Mouse (Mus musculus) retina, embryonic 14.5 days (tissue): ENCODE measurements around the gene 4930507D05Rik.
"Not testable (repeated sequence)": the region's sequence is repeated elsewhere in the genome, so short reads cannot be mapped to it uniquely, and the experiment has no call there.

Experiments used
- DNase-seq: peaks from one replicate; pipeline ENCODE4 v3.0.0-alpha.2; 2015; ENCODE audit warnings: low spot score

4930507D05Rik gene

DNA sequence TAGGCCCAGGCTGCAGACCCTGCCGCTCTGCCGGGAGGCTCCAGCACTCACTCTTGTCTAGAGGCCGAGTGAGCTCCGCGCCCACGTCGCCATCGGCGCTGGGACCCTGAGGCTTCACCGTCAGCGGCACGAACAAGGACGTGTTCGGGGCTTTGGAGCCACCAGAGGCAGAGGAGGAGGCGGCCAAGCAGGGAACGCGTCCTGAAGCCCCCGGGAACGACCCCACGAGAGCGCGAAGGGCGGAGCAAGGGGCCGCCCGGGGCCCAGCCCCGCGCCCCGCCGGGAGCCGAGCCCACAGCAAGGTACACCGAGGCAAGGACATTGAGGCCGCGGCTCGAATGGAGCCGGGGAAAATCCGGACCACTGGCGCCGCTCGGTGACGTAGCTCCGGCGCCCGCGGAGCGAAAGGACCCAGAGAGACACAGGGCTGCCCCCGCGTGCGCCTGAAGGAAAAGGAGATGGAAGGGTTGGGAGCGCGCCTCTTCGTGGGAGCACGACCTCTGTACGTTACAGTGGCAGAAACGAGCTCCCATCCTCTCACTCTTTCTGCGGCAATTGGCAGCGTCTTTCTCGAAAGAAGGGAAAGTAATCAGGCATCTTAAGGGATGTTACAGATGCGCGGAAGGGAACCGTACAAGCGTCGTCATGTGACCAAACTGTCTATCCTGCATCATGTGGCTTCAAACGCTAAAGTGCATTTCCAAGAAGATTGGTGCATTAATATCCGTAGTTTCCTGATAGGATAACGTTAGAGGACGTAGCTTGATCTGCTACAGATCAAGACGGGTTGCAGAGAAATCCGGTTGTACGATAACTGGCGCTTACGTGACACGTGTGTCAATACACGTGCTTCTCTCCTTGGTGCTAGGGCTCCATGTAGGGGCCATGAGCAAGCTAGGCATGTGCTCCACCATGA lies at the start of gene 4930507D05Rik, which contains the start of gene Supv3l1:
4930507D05Rik (plus strand) TSS at position 126 of the 916 bp plus-strand sequence.
Supv3l1 (minus strand) TSS at position 375 of the 916 bp plus-strand sequence.
- DNase-seq = peak; percentile 95

DNA sequence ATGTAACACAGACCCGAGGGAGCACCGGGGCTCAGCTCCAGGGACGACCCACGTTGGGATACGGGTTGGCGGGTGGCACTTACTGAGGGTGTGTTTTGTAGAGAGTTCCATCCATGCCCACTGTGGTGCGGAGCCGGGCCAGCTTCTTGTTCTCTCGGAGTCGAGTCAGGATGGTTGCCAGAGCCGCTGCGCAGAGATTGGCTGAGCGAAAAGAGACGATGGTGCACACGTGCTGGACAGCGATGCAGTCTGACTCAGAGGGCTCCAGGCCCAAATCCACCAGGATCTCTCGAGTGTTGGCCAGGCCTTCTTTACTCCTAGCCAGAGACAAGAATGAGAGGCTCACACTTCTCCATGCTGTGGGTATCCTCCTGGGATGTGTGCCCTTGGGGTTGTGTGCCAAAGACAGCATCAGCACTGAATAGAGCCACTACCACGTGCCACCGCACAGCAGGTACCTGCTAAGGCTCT lies 47.6 kb upstream of the 4930507D05Rik start:
- no peak for DNase-seq

DNA sequence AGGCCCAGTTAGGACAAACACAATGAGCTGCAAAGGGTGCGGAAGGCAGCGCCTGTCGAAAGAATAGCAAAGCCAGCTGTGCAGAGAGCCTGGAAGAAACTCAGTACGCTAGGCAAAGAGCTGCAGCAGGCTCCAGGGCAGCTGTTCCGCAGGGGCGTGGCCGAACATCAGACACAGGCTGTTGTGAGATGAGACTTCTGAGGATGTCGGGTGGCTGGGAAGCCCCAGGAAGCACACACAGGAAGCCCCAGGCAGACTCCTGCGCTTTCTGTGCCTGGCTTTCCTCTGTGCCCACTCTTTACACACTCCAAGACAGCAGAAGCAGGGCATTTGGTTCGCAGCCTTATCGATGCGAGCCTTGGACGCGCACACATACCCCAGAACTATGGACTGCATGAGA lies 44.4 kb upstream of the 4930507D05Rik start:
- no peak for DNase-seq

DNA sequence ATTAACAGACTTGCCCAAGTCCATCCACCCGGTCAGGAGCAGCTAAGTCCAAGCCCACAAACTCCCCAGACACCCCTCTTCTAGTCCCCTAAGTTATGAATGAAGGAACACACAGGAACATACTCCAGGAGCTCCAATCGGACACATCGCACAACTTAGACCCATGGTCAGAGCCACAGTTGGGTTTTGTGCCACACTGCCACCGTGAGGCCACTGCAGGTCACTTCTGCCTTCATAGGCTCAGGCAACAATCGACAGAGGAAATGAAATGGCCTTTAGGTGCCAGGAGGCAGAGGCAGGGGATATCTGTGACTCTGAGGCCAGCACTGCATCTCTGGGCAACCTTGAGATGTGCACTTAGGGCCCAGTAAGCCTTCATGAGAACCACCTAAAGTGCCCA lies 38.3 kb upstream of the 4930507D05Rik start:
- DNase-seq = peak; percentile 87

DNA sequence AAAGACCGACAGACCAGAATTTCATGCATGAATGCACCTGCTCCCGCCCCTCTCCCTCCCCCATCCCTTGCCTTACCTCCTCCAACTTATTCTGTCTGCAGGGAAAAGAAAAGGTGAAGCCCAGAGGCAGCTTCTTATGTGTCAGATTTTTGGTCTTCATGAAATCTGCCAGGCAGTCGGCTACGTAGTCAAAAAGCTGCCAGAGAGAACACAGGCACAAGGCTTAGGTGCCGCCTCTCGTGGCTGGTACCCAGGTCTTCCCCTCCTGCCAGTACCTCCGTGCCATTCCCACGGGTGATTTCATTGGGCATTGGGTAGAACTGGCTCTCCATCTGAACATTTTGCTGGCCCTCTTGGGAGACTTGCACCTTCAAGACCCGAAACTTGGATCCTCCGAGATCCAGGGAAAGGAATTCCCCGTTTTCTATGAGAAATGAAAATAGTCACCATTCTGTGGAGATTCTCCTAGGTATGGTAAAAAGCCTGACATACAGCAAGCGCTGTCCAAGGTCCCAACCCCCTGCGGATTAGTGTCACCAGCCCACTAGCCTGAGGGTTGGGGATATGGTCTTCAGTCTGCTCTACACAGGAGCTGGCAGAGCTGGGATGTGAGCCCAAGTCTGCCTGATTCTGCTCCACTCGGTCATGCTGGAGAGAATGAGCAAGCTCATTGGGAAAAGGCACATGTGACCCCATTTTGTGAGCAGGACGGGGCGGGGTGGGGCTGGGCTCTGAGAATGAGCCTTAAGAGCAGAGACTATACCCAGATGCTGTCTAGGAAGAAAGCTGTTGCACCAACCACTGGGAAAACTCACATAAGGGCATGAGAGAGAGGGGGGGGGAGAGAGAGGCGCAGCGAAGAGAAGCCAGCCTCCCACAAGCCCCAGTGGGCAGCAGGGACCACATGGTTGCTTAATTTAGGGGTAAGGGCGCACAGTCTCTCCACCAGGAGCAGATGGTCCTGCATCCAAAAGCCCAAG lies 37.6 kb upstream of the 4930507D05Rik start:
- DNase-seq = no peak

DNA sequence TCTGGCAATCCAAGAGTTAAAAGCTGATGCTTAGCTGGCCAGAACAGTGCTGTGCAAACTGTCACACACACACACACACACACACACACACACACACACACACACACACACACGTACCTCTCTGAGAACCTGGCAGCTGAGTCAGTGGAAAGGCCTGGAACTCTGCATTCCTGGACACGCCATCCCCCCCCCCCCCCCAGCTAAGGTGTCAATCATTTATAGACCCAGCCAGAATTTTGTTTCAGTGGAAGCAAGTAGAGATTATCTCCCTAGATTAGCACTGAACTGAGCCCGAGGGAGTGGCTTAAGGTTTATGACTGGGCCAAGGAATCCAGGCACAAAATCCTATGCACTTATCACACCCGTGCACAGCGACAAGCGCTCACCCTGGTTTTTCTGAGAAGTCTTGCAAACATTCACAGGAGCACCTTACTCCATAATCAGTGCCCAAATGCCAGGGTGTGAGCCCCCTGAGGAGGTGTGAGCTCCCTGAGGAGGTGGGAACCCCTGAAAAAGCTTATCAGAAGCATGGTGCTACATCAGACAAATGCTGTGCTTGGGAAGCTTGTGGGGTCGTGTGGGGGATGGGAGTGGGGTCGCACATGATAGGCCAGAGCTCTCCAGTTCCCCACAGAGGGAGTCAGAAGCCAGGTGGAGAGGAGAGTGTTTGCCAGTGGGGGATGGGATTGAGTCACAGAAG lies 36.2 kb upstream of the 4930507D05Rik start:
- DNase-seq = no peak

DNA sequence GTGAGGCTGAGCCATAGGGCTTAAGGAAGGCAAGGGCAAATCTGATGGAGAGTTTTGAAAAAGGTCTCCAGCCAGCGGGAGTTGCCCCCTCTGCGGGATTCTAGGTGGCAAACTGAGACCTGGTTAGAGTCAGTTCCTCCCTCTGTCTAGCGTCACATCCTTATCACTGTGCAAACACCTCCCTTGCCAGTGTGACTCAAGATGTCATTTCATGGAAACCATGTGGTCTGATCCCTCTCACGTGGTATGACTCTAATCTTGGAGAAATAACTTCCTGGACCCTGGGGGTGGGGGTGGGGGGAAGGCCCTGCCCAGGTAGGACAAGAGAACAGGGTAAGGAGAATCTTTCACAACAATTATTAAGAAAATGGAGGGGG lies 35.7 kb upstream of the 4930507D05Rik start:
- DNase-seq = no peak

DNA sequence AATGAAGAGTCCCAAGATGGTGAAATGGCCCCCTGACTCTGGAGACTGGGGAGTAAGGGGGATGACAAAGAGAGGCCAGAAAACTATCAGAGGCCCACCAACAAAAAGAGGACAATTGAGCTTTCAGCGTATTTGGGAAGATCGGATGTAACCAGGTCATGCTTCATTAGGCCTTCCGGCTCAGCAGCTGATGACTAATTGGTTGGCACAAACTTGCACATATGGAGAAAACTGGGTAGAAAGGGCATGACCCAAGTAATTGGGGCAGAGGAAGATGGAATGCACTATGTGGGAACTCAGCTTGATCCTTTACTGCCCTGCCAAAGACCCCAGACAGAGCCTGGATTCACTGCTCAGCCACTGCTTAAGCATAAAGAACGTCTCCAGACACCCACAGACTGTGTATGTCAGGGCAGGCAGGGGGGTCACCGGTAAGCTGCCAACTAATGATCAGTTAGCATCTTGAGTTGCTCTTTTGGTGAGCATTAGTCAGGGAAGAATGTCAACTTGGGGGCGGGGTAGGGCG lies 30.4 kb upstream of the 4930507D05Rik start:
- DNase-seq = peak; percentile 75

DNA sequence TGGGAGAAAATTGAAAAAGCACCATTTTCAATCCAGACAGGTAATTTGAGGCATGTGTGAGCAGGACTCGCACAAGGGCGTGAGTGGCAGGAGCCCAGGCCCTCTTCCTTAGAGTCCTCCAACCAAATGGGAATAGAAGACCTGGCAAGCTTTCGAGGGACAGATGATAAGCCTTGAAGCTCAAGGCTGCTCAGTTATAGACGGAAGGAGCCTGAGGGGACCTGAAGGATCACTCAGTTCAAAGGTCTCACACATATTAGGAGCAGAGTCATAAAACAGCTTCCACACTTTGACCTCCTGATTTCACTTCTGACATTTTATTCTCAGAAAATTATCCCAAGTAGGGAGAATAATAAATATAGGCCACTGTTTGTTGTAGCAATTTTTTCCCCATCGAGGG lies 29.9 kb upstream of the 4930507D05Rik start:
- no peak for DNase-seq

DNA sequence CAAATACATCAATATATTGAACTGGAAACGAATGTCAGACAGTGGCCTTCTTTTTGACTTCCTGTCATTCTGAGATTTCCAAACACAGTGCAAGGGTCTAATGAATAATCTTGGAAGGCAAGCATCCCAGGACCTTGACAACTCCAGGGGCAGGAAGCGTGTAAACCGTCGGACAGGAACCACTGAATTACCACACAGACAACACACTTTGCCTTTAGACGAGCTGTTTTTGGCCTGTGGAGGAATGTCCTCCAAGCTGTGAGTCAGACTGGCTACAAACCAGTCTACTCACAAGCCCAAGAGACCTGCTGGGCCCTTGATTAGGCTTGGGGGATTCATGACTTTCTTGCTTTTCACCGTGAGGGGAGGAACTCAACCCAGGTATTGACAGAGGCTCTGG lies 28.9 kb upstream of the 4930507D05Rik start:
- no peak for DNase-seq

DNA sequence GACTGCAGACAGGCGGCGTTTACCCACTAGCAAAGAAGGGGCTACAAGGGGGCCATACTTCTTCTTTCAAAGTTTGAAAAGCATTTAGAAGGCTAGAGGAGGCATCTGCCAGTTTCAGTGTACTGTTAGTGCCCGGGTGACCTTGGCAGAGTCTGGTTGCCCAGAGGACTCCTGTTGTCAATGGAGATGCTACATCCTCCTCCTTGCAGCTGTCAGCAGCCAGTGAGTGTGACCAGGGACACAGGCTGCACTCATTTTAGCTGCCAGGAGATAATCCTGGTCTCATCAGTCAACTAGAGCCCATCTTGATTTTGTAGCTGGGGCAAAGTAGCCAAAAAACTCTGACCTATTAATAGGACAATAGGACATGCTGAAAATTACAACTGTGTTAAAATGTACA lies 28.2 kb upstream of the 4930507D05Rik start:
- no peak for DNase-seq

DNA sequence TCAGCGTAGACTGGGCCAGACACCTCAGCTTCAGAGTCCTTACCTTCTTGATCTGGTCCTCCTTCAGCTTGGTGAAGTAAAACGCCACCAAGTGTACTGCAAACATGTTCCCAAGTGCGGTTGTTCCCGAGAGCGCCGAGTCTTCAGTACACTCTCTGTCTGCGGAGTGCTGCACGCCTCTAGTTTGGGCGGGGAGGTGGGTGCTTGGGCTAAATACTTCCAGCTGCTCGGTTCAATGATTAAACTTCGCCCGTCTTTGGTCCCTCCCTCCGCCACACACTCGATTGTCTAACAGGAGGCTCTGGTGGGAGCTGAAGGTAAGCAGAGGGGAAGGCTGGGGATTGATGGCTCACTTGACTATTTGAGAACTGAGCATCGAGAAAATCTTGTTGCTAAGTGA lies 27.0 kb upstream of the 4930507D05Rik start, which contains the start of gene Hkdc1:
Hkdc1 (minus strand) TSS at position 237 of the 400 bp plus-strand sequence.
- DNase-seq = no peak

DNA sequence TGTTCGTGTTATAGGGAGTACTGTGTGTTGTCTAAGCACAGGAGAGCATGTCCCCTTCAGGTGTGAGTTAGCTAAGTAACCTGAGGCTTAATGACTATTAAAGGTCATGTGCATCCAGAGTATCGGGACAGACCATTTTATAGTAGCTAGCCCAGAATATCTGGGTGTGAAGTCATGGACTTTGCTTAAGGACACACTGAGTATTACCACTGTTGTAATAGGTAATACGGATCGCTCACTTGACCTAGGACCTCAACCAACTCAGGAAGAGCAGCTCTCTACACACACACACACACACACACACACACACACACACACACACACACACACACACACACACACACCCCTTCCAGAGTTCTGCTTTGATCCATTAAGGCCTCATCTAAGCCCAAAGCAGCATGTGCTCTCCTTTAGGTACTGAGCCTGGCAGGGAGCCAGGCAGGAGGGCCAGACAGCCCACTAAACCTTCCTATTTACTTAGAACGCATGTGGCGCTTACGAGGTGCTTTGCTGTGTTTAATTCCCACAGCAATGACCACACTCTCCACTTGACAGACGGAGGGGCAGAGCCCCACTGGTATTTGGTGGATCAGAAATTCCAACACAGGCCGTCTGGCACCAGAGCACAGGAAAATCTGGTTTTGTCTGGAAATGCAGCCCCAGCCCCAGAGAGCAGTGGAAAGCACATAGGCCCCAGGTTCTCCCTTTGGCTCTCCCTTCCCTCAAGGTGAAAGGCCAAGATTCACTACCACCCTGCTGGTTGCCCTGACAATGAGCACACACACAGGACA lies 24.0 kb upstream of the 4930507D05Rik start:
- no peak for DNase-seq

DNA sequence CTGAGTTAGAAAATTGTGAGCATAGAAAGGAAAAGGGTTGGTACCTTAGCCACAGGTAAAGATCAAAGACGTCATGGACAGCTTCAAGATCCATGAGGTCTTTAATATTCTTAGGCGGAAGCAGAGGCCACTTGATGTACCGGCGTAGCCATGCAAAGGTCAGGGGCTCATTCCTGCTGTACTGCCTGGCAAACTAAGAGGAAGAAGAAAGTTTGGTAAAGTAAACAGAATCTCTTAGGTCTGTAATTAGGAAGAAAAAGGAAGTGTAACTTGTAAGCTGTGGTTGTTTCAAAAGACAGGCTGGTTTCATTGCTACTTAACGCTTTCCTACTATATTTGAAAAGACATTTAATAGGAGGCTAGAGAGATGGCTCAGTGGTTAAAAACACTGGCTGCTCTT lies 18.9 kb upstream of the 4930507D05Rik start:
- DNase-seq = no peak

DNA sequence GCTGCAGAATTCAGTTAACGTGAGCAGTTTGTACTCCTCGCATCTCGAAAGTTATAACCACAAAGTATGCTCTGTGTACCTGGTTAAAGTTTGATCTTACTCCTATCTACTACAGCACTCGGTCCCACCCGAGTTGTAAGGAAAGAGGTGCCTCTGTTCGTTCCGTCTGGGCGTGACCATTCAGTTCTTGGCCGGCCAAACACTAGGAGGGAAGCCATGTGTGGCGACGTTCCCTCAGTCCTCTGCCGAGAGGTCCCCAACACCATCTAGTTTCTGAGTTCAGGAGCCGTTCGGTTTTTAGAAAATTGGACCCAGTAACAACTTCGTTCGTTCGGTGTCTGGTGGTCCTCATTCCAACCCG lies 971 bp downstream of the 4930507D05Rik start:
- no peak for DNase-seq

DNA sequence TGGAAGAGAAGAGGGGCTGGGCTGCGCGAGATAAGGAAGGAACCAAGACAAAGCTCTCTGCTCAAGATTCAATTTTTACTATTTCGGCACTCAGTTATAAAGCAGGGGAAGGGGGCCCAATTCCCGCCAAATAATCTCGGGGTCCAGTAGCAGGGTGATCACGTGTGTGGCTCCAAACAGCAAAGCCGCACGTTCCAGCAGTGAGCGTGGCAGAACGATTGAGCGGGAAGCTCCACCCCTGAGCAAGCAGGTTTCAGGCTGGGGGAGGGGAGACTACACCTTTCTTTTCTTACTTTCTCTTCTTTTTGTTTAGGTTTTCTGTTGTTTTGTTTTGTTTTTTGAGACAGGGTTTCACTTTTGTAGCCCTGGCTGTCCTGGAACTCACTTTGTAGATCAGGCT lies 2.7 kb downstream of the 4930507D05Rik start:
- not testable (repeated sequence) for DNase-seq

DNA sequence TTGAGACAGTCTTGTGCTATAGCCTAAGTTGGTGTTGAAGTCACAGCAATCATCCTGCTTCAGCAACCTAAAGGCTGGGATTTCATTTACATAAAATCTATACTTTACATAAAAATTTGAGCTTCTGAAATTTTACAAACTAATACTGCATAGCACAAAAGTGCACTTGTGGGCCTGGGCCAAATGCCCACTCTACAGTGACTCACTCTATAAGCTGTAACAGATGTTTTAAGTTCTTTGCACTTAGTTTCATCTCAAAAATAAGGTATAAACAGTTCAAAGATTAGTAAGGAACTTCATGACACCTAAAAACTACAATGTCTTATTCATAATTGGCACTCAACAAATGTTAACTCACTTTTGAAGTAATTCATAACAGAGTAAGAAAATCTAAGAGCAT lies 12.0 kb downstream of the 4930507D05Rik start:
- DNase-seq = no peak

DNA sequence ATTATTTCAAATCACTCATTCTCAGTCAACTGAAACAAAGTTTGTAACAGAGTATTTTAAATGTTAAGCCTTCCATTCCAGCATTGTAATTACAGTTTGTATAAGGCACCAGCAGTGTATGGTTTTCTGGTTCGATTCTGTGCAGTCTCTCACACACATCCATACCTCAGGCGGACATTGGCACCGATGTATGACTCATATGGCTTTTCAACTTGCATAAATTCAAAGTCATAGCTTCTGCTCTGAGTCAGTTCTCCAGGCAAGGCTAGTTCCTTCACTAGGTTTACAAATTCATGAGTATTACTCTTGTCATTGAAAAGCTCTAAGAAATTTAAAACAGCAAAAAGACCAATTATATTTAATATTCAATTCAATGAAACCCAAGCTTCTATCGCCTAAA lies 20.4 kb downstream of the 4930507D05Rik start:
- DNase-seq = no peak

DNA sequence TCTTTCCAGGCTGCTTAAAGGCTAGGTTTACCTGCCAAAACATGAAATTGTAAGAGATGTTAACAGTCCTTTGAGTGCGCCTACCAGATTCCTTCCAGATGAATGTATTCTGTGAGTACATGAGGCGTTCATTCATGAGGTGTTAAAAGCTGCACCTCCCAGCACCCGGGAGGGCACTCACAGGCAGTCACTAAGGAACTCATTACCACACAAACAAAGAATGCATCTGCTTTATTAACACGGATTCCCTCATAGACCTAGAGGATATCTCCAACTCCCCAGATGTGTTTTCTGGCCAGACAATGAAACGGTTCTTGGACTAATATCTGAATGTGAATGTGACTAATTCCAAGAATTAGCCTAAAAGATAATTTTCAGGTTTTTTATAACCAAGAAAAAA lies 21.8 kb downstream of the 4930507D05Rik start:
- DNase-seq = no peak

DNA sequence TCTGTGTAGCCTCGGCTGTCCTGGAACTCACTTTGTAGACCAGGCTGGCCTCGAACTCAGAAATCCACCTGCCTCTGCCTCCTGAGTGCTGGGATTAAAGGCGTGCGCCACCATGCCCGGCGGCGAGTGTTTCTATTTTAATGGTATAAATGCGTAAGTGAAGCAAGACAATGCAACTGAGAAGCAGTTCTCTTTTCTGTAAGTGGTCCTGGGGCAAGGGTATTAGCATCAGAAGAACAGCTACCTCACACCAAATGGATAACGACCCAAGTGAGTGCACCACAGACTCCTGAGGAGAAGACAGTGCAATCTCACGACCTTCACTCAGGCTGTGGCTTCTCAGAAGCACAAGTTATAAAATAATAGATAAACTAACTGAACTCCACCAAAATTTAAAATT lies 25.7 kb downstream of the 4930507D05Rik start:
- DNase-seq = no peak

DNA sequence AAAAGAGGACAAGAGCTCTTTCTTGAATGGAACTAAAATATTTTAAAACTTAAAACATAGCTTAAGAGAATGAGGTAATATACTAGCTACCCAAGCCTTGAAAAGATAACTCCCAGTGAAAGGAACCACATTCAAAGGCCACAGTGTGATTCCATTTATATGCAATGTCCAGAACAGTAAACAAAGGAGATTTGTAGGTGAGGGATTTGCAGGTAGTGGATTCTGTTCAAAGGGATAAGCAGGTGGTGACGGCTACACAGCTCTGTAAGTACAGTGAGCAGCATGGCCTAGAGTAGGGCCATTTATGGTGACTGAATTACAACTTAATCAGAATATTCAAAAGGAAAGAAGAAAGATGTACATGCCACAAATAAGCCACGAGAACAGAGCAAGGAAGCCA lies 27.7 kb downstream of the 4930507D05Rik start:
- DNase-seq = no peak
